Mouse (Mus musculus) myocyte (in vitro differentiated cells): ENCODE results near the gene Hfe.

Source experiments
- CEBPB ChIP-seq: IDR thresholded peaks from 2 replicates; pipeline ENCODE4 v1.6.1; 2011; ENCODE audit warnings: mild to moderate bottlenecking, moderate library complexity; ENCODE audit not compliant: poor library complexity, insufficient read depth, severe bottlenecking
- E2F4 ChIP-seq: IDR thresholded peaks from one replicate; pipeline ENCODE4 v1.6.1; 2011; ENCODE audit warnings: mild to moderate bottlenecking, control low read depth, moderate library complexity; ENCODE audit not compliant: insufficient read depth
- MAX ChIP-seq: IDR thresholded peaks from one replicate; pipeline ENCODE4 v1.6.1; 2011; ENCODE audit warnings: low read depth, mild to moderate bottlenecking, control low read depth
- POLR2A ChIP-seq: IDR thresholded peaks from one replicate; pipeline ENCODE4 v1.6.1; 2011; ENCODE audit warnings: low read depth, mild to moderate bottlenecking, control low read depth, moderate library complexity; ENCODE audit not compliant: insufficient read length
- POLR2AphosphoS2 ChIP-seq: IDR thresholded peaks from one replicate; pipeline ENCODE4 v1.6.1; 2011; ENCODE audit warnings: low read depth, control low read depth; ENCODE audit not compliant: insufficient read length

DNA sequence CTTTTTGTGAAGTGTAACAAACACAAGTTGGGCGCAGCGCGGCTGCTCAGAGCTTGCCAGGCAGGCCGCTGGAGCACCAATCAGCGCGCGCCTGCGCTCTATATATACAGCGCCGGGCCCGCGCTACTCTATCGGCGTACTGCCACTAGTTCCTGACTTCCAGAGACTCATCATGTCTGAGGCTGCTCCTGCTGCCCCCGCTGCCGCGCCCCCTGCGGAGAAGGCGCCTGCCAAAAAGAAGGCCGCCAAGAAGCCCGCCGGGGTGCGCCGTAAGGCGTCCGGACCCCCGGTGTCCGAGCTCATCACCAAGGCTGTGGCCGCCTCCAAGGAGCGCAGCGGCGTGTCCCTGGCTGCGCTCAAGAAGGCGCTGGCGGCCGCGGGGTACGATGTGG, 28.0 kb upstream of the Hfe start, which contains the start of gene Hist1h1c:
- TF ChIP-seq MAX (no peak), E2F4 (no peak), POLR2A (peak; percentile 96), CEBPB (no peak), POLR2AphosphoS2 (peak; percentile 99)
